Mouse (Mus musculus) neural tube, embryonic 11.5 days (tissue): ENCODE data around the gene Ssbp2. TPM values are rescaled to one million over a fixed set of nuclear protein-coding genes. Genes with fewer than 3 reads are reported as not detected.

Experiments
- ATAC-seq: fragments of 200-750 bp; cut with Nextera tagmentation; 2 replicates; pipeline ENCODE4 v1.8.0; 2017; ENCODE audit warnings: moderate number of reproducible peaks, mild to moderate bottlenecking, moderate TSS enrichment, moderate library complexity; ENCODE audit not compliant: insufficient read depth, low FRiP score, low TSS enrichment
- DNase-seq: peaks from one replicate; pipeline ENCODE4 v3.0.0-alpha.2; 2015; ENCODE audit warnings: low spot score
- H3K27ac ChIP-seq: fragments of 300-500 bp; sonication (generic); 2 replicates; pipeline ENCODE4 v1.5.1; 2014; ENCODE audit warnings: low read depth, mild to moderate bottlenecking, low read length
- H3K27me3 ChIP-seq: fragments of 300-500 bp; sonication (generic); 2 replicates; pipeline ENCODE4 v1.6.1; 2014; ENCODE audit warnings: mild to moderate bottlenecking, low read length, mixed read lengths; ENCODE audit not compliant: control insufficient read depth, insufficient read depth
- H3K36me3 ChIP-seq: fragments of 300-500 bp; sonication (generic); 2 replicates; pipeline ENCODE4 v1.6.1; 2014; ENCODE audit warnings: mild to moderate bottlenecking, low read length, moderate library complexity, mixed read lengths; ENCODE audit not compliant: control insufficient read depth, insufficient read depth
- H3K4me1 ChIP-seq: fragments of 300-500 bp; sonication (generic); 2 replicates; pipeline ENCODE4 v1.6.1; 2014; ENCODE audit warnings: low read length, mixed read lengths; ENCODE audit not compliant: control insufficient read depth, insufficient read depth
- H3K4me2 ChIP-seq: fragments of 300-500 bp; sonication (generic); 2 replicates; pipeline ENCODE4 v1.6.1; 2014; ENCODE audit warnings: low read depth, mild to moderate bottlenecking, moderate library complexity
- H3K4me3 ChIP-seq: fragments of 300-500 bp; sonication (generic); 2 replicates; pipeline ENCODE4 v1.5.1; 2014; ENCODE audit warnings: low read depth, low read length
- H3K9ac ChIP-seq: fragments of 300-500 bp; sonication (generic); 2 replicates; pipeline ENCODE4 v1.6.1; 2014; ENCODE audit warnings: mild to moderate bottlenecking, low read length
- H3K9me3 ChIP-seq: fragments of 300-500 bp; sonication (generic); 2 replicates; pipeline ENCODE4 v1.6.1; 2016; ENCODE audit warnings: low read length; ENCODE audit not compliant: control insufficient read depth
- WGBS: fragments of 180-500 bp; shearing (Covaris S2); extraction: QIAGEN DNeasy Blood & Tissue Kit; methylation state at CpG from one replicate; pipeline ENCODE4 v1.1.7; 2014; 5-methylcytosine and 5-hydroxymethylcytosine counted together
- polyA plus RNA-seq: library from polyadenylated mRNA; unstranded; fragments of >200 nt; fragmentation: Nextera tagmentation; extraction: Ambion mirVana; gene quantifications from 2 replicates; pipeline ENCODE4 v1.2.1, GENCODE M21; 2014

Ssbp2 gene
- polyA plus RNA-seq, 1 experiment from 2014 or later: 146 TPM

DNA sequence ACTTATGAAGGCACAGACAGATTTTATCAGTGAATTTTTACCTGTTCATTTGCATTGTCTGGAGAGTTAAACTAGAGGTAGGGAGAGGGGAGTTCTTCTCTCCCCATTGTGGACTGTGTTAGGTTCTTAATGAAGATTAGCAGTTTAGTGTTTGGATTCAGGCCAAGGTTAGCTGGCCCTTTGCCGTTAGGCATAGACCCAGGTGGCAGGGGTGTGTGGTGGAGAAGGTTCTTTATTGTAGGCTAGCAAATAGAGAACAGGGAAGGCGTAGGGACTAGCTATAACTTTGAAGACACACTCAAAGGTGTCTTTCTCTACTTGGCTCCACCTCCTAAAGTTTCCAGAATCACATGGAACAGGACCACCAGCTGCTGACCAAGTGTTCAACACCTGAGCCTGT lies 11.5 kb downstream of the Ssbp2 start:
- 75% methylated on average over 2 of the region's 2 CpGs for WGBS
- no peak for ATAC-seq

DNA sequence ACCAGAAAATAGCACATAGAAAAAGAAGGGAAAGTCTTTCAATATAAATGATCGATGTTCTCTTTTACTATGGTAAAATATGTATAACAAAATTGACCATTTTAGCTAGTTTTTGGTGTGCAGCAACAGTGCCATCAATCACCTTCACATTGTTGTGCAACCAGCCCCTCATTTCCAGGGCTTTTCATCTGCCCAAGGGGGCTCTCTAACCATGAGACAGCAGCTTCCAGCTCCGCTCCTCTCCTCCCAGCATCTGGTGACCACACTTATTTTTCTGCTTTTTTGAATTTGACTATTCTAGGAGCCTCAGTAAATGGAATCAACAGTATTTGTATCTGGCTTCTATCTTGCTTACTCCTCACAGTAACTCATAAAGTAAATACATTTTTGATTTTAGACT lies 11.9 kb downstream of the Ssbp2 start:
- ATAC-seq (no peak), DNase-seq (no peak)
- H3K27me3 ChIP-seq: no peaks in the 10 kb centered on the region
- H3K36me3 ChIP-seq: no peaks in the 10 kb centered on the region
- H3K27ac ChIP-seq: no peak overlapping the region
- no peak overlapping the region for H3K4me3 ChIP-seq
- H3K9me3 ChIP-seq: no peaks in the 10 kb centered on the region
- H3K4me2 ChIP-seq: no peak overlapping the region
- H3K4me1 ChIP-seq: no peaks in the 10 kb centered on the region
- 84% methylated on average over 2 of the region's 2 CpGs for WGBS
- H3K9ac ChIP-seq: no peak overlapping the region

More for the DNA sequence above, 11.5 kb downstream of the Ssbp2 start:
- Histone ChIP-seq H3K27me3 (no peaks in the 10 kb centered on the region), H3K4me2 (no peak overlapping the region), H3K4me1 (no peaks in the 10 kb centered on the region), H3K9ac (no peak overlapping the region), H3K27ac (no peak overlapping the region), H3K36me3 (no peaks in the 10 kb centered on the region), H3K4me3 (no peak overlapping the region), H3K9me3 (no peaks in the 10 kb centered on the region)
- no peak for DNase-seq

DNA sequence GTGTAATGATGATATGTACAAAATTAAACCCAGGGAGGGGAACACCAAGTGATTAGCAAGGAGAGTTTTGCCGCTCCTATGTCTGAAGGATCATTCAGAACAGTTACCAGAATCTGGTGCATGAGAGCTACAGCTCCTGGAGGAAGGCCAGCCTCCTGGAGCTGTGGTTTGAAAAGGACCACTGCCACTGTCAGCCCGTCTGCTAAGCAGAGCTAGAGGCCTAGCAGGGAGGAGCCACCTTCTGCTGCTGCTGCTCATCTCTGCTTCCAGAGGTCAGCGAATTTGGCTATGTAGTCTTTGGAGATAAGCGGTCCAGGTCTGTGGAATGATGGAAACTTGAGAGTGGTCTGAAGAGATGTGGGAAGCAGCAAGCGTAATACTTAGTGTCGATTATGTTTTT lies 13.4 kb downstream of the Ssbp2 start:
- ATAC-seq (no peak), DNase-seq (no peak)
- H3K4me2 ChIP-seq: no peak overlapping the region
- no peak overlapping the region for H3K9ac ChIP-seq
- 78% methylated on average over 6 of the region's 6 CpGs for WGBS
- no peak overlapping the region for H3K27ac ChIP-seq
- H3K4me3 ChIP-seq: no peak overlapping the region
- H3K36me3 ChIP-seq: no peaks in the 10 kb centered on the region
- no peaks in the 10 kb centered on the region for H3K27me3 ChIP-seq
- no peaks in the 10 kb centered on the region for H3K4me1 ChIP-seq
- H3K9me3 ChIP-seq: no peaks in the 10 kb centered on the region

DNA sequence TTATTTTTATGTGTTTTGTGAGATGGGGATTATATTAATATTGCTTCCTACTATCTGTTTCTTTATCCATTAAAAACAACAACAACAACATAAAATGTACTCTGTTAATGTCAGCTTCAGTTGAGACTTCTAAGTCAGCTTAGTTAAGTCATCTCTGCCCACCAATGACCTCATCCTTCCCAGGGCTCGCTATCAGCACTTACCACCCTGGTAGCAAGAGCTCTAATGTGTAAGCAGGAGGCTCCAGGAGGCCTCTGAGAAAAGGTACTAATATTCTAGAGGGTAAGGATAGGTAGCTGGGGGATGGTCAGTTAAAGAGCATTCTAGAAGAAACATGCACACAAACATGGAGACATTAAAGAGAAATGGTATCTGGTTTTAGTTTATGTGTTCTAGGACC lies 13.9 kb downstream of the Ssbp2 start:
- WGBS: 74% methylated on average over 1 of the region's 1 CpGs

DNA sequence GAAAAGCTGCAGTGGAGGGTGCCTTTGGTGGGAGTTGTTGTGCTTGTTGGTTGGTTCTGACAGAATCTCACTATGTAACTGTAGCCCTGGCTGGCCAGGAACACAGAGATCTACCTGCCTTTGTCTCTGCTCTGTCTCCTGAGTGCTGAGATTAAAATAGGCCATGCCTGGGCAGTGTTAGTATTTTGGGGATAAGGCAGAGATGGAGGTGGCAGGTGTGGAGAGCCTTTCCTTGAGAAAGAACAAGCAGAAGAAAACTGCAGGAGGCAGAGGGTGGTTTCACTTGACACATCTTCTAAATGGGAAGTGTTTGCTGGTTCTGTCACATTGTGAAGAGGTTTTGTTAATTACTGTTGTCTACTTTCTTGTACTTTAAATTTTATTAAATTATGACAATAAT lies 15.8 kb downstream of the Ssbp2 start:
- H3K4me3 ChIP-seq: no peak overlapping the region
- H3K4me2 ChIP-seq: no peak overlapping the region
- DNase-seq: no peak
- H3K9me3 ChIP-seq: no peaks in the 10 kb centered on the region
- H3K4me1 ChIP-seq: no peaks in the 10 kb centered on the region
- H3K36me3 ChIP-seq: no peaks in the 10 kb centered on the region
- no peak overlapping the region for H3K9ac ChIP-seq
- no peaks in the 10 kb centered on the region for H3K27me3 ChIP-seq
- ATAC-seq: no peak
- no peak overlapping the region for H3K27ac ChIP-seq

More for the DNA sequence above, 13.9 kb downstream of the Ssbp2 start:
- Histone ChIP-seq H3K4me1 (no peaks in the 10 kb centered on the region), H3K27me3 (no peaks in the 10 kb centered on the region), H3K9ac (no peak overlapping the region), H3K4me2 (no peak overlapping the region), H3K36me3 (no peaks in the 10 kb centered on the region), H3K27ac (no peak overlapping the region), H3K9me3 (no peaks in the 10 kb centered on the region), H3K4me3 (no peak overlapping the region)
- ATAC-seq: no peak
- no peak for DNase-seq

DNA sequence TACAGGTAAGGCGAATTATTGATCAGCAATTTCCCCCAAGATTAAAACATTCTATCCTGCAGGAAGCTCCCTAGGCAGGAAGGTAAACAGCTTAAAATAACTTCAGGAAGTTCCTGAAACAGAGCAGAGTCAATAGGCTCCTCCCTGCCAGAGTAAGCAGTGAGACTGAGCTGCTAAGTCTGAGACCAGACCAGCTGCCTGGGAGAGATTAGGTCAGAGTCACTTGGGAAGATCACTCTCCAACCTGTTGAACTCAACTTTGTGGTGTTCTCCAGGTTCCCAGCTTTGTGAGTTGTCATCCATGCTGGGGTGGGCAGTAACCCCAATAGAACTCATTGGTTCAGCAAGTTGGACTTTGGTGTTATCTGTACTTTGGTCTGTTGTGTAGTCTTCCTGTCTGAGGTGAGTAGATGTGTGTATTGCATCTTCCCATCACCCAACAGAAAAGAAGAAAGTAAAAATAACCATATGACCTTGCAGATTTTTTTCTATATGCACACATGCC lies 16.6 kb downstream of the Ssbp2 start:
- no peaks in the 10 kb centered on the region for H3K27me3 ChIP-seq
- H3K27ac ChIP-seq: no peak overlapping the region
- ATAC-seq: no peak
- no peak overlapping the region for H3K9ac ChIP-seq
- H3K36me3 ChIP-seq: no peaks in the 10 kb centered on the region
- DNase-seq: no peak
- no peaks in the 10 kb centered on the region for H3K9me3 ChIP-seq
- H3K4me2 ChIP-seq: no peak overlapping the region
- WGBS: 89% methylated on average over 1 of the region's 1 CpGs
- H3K4me1 ChIP-seq: no peaks in the 10 kb centered on the region
- no peak overlapping the region for H3K4me3 ChIP-seq

DNA sequence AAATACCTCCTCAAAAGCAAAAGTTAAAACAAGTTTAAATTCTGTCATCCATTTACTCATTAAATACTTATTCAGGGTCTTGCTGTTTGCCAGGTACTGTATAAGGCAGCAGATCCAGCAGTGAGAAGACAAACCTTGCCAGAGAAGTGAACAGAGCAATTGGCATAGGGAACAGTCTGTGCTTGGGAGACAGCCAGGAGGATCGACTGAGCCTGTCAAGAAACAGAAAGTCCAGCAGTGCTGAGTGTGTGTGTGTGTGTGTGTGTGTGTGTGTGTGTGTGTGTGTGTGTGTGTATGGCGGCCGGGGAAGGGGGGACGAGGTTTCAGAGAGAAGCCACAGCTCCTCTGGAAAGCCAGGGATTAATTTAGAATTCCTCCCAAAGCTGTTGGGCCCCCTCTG lies 17.9 kb downstream of the Ssbp2 start:
- Histone ChIP-seq H3K36me3 (no peaks in the 10 kb centered on the region), H3K27ac (no peak overlapping the region), H3K9ac (no peak overlapping the region), H3K4me2 (no peak overlapping the region), H3K9me3 (no peaks in the 10 kb centered on the region), H3K27me3 (no peaks in the 10 kb centered on the region), H3K4me1 (no peaks in the 10 kb centered on the region), H3K4me3 (no peak overlapping the region)
- WGBS: 77% methylated on average over 4 of the region's 4 CpGs
- DNase-seq: no peak
- no peak for ATAC-seq

DNA sequence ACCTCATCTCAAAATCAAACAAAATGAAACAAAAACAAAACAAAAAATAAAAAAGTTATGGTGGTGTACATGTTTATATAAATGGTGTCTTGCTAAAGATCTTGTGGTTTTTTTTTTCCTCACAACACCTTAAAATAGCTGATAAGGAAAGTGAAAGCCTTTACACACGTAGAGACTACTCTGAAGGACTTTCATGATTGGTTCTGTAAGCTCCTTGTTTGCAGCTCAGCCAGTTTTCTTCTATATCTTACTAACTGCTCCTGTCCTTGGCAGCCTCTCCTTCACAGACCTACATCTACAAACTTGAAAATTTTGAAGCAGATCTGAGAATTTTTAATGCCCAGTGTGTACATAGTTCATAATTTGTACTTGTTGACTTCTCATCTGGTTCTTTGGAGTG lies 24.2 kb downstream of the Ssbp2 start:
- DNase-seq (no peak), ATAC-seq (no peak)
- Histone ChIP-seq H3K27me3 (no peaks in the 10 kb centered on the region), H3K9me3 (no peaks in the 10 kb centered on the region), H3K36me3 (no peaks in the 10 kb centered on the region), H3K4me1 (no peaks in the 10 kb centered on the region), H3K4me3 (no peak overlapping the region), H3K4me2 (no peak overlapping the region), H3K27ac (no peak overlapping the region), H3K9ac (no peak overlapping the region)
- WGBS: 83% methylated on average over 1 of the region's 1 CpGs

DNA sequence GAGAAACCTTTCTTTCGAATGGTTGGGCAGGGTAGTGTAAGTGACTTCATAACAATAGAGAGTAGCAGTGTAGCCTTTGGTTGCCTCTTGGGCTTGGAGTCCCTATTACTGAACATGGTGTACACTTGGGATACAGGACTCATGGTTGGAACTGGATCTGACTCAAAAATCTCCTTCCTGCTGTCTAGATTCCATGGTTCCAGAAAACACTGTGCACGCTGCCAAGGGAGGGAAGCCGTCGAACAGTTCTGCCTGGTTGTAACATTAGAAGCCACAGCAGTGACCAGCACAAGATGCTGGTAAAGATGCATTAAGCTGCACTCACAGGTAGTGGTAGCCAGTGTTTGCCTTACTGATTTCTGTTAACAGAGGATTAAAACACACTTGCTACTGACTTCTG lies 32.0 kb downstream of the Ssbp2 start:
- DNase-seq (no peak), ATAC-seq (no peak)
- WGBS: 94% methylated on average over 4 of the region's 4 CpGs
- no peaks in the 10 kb centered on the region for H3K4me1 ChIP-seq
- H3K9ac ChIP-seq: no peak overlapping the region
- no peak overlapping the region for H3K4me3 ChIP-seq
- no peaks in the 10 kb centered on the region for H3K9me3 ChIP-seq
- no peaks in the 10 kb centered on the region for H3K27me3 ChIP-seq
- H3K27ac ChIP-seq: no peak overlapping the region
- no peak overlapping the region for H3K4me2 ChIP-seq
- no peaks in the 10 kb centered on the region for H3K36me3 ChIP-seq
